Mouse (Mus musculus): Measurements from ENCODE around the gene Fam25c. TPM values are rescaled to one million over a fixed set of nuclear protein-coding genes. Genes with fewer than 3 reads are reported as not detected.
A peak's percentile ranks its signal among the peaks of the same experiment; 100 is the strongest.
"Not testable (repeated sequence)": the region's sequence is repeated elsewhere in the genome, so short reads cannot be mapped to it uniquely, and the experiment has no call there.

Fam25c gene
- polyA plus RNA-seq, 1 experiment from 2014 or later = not detected

- WGBS = 84% methylated on average over 1 of the region's 1 CpGs
- ATAC-seq (replicated peaks; ENCODE audit: low FRiP score, low TSS enrichment, low read depth) = no peak
Measured at GRCm38 (mm10) chr14:34327618-34328017, 27.6 kb downstream of the Fam25c start.

DNA sequence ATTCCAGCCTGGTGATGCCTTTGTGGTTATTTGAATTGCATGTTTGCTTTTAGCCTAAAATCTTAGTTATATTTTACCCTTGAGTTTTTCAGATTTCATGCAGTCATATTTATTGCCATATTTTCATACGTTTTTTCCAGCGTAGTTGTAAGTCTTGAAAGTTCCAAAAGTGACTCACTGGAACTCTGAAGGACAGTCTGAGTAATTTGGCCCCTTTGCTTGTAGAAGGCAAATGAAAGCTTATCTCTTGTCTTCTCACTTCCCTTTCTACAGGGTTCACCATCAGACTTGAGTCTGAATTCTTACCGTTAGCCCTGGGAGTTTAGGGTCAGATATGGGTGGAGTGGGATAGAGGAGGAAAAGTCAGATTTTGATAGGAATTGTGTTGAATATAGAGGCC is 28.6 kb downstream of the Fam25c start:
- Histone ChIP-seq H3K9ac (ENCODE audit: low read length) (no peak overlapping the region), H3K4me3 (ENCODE audit: low read depth, low read length) (no peak overlapping the region), H3K27me3 (replicated peaks; ENCODE audit: control insufficient read depth, insufficient read depth, low read length) (no peaks in the 10 kb centered on the region), H3K4me1 (replicated peaks; ENCODE audit: control insufficient read depth, insufficient read depth, low read length) (no peaks in the 10 kb centered on the region), H3K9me3 (ENCODE audit: control insufficient read depth, low read length) (no peaks in the 10 kb centered on the region), H3K36me3 (ENCODE audit: control insufficient read depth, insufficient read depth, low read length) (peaks cover 85% of the 10 kb centered on the region), H3K4me2 (ENCODE audit: low read length) (no peak overlapping the region), H3K27ac (ENCODE audit: low read depth) (no peak overlapping the region)
- no peak for ATAC-seq (replicated peaks; ENCODE audit: low FRiP score, low TSS enrichment, low read depth)
- WGBS = 91% methylated on average over 3 of the region's 3 CpGs
- DNase-seq (ENCODE audit: low spot score) = no peak

More at GRCm38 (mm10) chr14:34327618-34328017, 27.6 kb downstream of the Fam25c start:
- no peak overlapping the region for H3K27ac ChIP-seq (ENCODE audit: low read depth)
- peaks cover 93% of the 10 kb centered on the region for H3K36me3 ChIP-seq (ENCODE audit: control insufficient read depth, insufficient read depth, low read length)
- no peak for DNase-seq (ENCODE audit: low spot score)
- H3K9me3 ChIP-seq (ENCODE audit: control insufficient read depth, low read length) = no peaks in the 10 kb centered on the region
- H3K4me3 ChIP-seq (ENCODE audit: low read depth, low read length) = no peak overlapping the region
- no peak overlapping the region for H3K4me2 ChIP-seq (ENCODE audit: low read length)
- H3K27me3 ChIP-seq (replicated peaks; ENCODE audit: control insufficient read depth, insufficient read depth, low read length) = no peaks in the 10 kb centered on the region
- H3K4me1 ChIP-seq (replicated peaks; ENCODE audit: control insufficient read depth, insufficient read depth, low read length) = no peaks in the 10 kb centered on the region
- no peak overlapping the region for H3K9ac ChIP-seq (ENCODE audit: low read length)

- Histone ChIP-seq H3K4me1 (replicated peaks; ENCODE audit: control insufficient read depth, insufficient read depth, low read length) (no peaks in the 10 kb centered on the region), H3K9me3 (ENCODE audit: control insufficient read depth, low read length) (no peaks in the 10 kb centered on the region), H3K36me3 (ENCODE audit: control insufficient read depth, insufficient read depth, low read length) (peaks cover 82% of the 10 kb centered on the region), H3K27ac (ENCODE audit: low read depth) (no peak overlapping the region), H3K27me3 (replicated peaks; ENCODE audit: control insufficient read depth, insufficient read depth, low read length) (no peaks in the 10 kb centered on the region), H3K4me3 (ENCODE audit: low read depth, low read length) (no peak overlapping the region), H3K9ac (ENCODE audit: low read length) (no peak overlapping the region), H3K4me2 (ENCODE audit: low read length) (no peak overlapping the region)
- ATAC-seq (replicated peaks; ENCODE audit: low FRiP score, low TSS enrichment, low read depth) = no peak
- no peak for DNase-seq (ENCODE audit: low spot score)
- 90% methylated on average over 5 of the region's 5 CpGs for WGBS
Measured at GRCm38 (mm10) chr14:34323576-34324085, 31.6 kb downstream of the Fam25c start.

- Histone ChIP-seq H3K27me3 (replicated peaks; ENCODE audit: control insufficient read depth, insufficient read depth, low read length) (no peaks in the 10 kb centered on the region), H3K4me3 (ENCODE audit: low read depth, low read length) (no peak overlapping the region), H3K27ac (ENCODE audit: low read depth) (no peak overlapping the region), H3K9me3 (ENCODE audit: control insufficient read depth, low read length) (no peaks in the 10 kb centered on the region), H3K36me3 (ENCODE audit: control insufficient read depth, insufficient read depth, low read length) (peaks cover 37% of the 10 kb centered on the region), H3K9ac (ENCODE audit: low read length) (no peak overlapping the region), H3K4me1 (replicated peaks; ENCODE audit: control insufficient read depth, insufficient read depth, low read length) (peaks cover 10% of the 10 kb centered on the region; the same call in 1 of the 2 replicates), H3K4me2 (ENCODE audit: low read length) (no peak overlapping the region)
- no peak for ATAC-seq (replicated peaks; ENCODE audit: low FRiP score, low TSS enrichment, low read depth)
- no peak for DNase-seq (ENCODE audit: low spot score)
Measured at GRCm38 (mm10) chr14:34318113-34318512, 37.1 kb downstream of the Fam25c start.

DNA sequence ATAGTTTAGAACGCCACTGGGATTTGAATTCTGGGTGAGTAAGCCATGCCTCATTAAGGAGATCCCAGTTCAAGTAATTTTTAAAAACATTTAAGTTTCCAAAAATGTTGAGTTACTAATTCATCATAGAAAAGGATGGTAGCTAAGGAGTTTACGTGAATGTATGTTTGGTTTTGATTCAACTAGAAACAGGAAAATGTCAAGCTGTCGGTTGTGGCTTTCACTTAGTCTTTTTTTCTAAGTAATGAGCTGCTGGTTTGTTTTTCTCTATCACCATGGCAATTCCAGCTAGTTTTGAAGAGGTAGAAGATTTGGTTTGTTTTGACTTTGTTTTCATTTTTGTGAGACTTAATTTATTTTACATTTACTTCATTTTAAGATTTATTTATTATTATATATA is 37.8 kb downstream of the Fam25c start:
- WGBS = 77% methylated on average over 3 of the region's 3 CpGs
- Histone ChIP-seq H3K27me3 (replicated peaks; ENCODE audit: control insufficient read depth, insufficient read depth, low read length) (no peaks in the 10 kb centered on the region), H3K36me3 (ENCODE audit: control insufficient read depth, insufficient read depth, low read length) (peaks cover 32% of the 10 kb centered on the region), H3K4me1 (replicated peaks; ENCODE audit: control insufficient read depth, insufficient read depth, low read length) (peaks cover 15% of the 10 kb centered on the region; the same call in 1 of the 2 replicates), H3K27ac (ENCODE audit: low read depth) (no peak overlapping the region), H3K9ac (ENCODE audit: low read length) (no peak overlapping the region), H3K9me3 (ENCODE audit: control insufficient read depth, low read length) (no peaks in the 10 kb centered on the region), H3K4me2 (ENCODE audit: low read length) (no peak overlapping the region), H3K4me3 (ENCODE audit: low read depth, low read length) (no peak overlapping the region)
- no peak for DNase-seq (ENCODE audit: low spot score)
- no peak for ATAC-seq (replicated peaks; ENCODE audit: low FRiP score, low TSS enrichment, low read depth)

DNA sequence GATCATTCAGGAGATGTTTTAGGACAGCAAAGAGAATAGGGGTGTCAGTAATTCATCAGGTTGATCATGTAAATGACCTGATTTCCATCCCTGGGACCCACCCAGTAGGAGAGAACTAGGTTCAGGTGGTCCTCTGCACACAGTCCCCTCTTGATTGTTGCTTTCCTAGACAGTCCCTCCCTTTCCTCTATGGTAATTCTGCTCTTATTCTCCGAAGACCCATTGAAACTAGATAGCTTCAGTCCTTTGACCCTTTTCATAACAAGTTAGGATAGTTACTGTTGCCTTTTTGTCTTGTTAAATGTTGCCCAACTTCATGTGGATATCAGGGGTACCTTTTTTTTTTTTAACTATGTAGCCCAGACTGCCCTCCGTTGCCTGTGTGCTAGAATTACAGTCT is 38.9 kb downstream of the Fam25c start:
- H3K4me2 ChIP-seq (ENCODE audit: low read length) = no peak overlapping the region
- H3K36me3 ChIP-seq (ENCODE audit: control insufficient read depth, insufficient read depth, low read length) = peaks cover 27% of the 10 kb centered on the region; the same call in 1 of the 2 replicates
- DNase-seq (ENCODE audit: low spot score) (no peak), ATAC-seq (replicated peaks; ENCODE audit: low FRiP score, low TSS enrichment, low read depth) (no peak)
- no peaks in the 10 kb centered on the region for H3K27me3 ChIP-seq (replicated peaks; ENCODE audit: control insufficient read depth, insufficient read depth, low read length)
- H3K27ac ChIP-seq (ENCODE audit: low read depth) = no peak overlapping the region
- 94% methylated on average over 2 of the region's 2 CpGs for WGBS
- H3K9ac ChIP-seq (ENCODE audit: low read length) = no peak overlapping the region
- H3K4me1 ChIP-seq (replicated peaks; ENCODE audit: control insufficient read depth, insufficient read depth, low read length) = peaks cover 21% of the 10 kb centered on the region; the same call in 1 of the 2 replicates
- no peak overlapping the region for H3K4me3 ChIP-seq (ENCODE audit: low read depth, low read length)
- H3K9me3 ChIP-seq (ENCODE audit: control insufficient read depth, low read length) = no peaks in the 10 kb centered on the region

DNA sequence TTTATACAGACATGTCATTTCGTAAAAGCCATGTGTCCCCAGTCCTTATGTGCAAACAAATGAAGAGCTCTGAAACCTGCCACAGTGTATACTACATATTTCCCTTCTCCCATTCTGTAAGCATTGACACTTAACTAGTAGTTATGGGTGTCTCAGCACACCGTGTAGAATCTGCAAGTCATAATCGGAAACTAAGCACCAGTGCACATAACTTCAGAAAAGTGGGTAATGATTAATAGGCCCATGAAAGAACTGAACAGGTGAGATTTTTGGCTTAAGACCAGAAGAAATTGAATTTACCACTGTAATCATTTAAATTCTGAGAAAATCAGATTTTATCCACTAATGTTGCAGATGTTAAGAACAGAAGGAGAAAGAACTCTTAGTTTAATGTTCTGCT is 40.4 kb downstream of the Fam25c start:
- WGBS = 54% methylated on average over 3 of the region's 3 CpGs

DNA sequence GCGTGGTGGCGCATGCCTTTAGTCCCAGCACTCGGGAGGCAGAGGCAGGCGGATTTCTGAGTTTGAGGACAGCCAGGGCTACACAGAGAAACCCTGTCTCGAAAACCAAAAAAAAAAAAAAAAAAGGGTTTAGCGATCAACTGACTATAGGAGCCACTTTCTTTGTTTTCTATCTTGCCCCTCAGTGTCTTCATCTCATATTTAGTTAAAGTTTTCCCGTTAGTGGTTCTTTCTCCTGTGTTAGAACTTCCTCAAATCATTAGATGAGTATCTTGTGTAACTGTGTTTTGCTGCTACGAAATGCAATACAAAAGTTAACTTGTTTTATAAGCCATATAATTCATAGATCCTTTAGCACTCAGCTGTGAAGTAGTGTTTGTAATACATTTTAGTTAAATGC is 40.9 kb downstream of the Fam25c start:
- not testable (repeated sequence) for H3K9me3 ChIP-seq (ENCODE audit: control insufficient read depth, low read length); DNase-seq (ENCODE audit: low spot score); H3K27ac ChIP-seq (ENCODE audit: low read depth); H3K4me2 ChIP-seq (ENCODE audit: low read length); H3K9ac ChIP-seq (ENCODE audit: low read length); H3K27me3 ChIP-seq (replicated peaks; ENCODE audit: control insufficient read depth, insufficient read depth, low read length); ATAC-seq (replicated peaks; ENCODE audit: low FRiP score, low TSS enrichment, low read depth); H3K36me3 ChIP-seq (ENCODE audit: control insufficient read depth, insufficient read depth, low read length); H3K4me3 ChIP-seq (ENCODE audit: low read depth, low read length)
- 80% methylated on average over 8 of the region's 8 CpGs for WGBS
- H3K4me1 ChIP-seq (replicated peaks; ENCODE audit: control insufficient read depth, insufficient read depth, low read length) = peaks cover 21% of the 10 kb centered on the region; the same call in 1 of the 2 replicates

More for the DNA sequence above, 40.4 kb downstream of the Fam25c start:
- DNase-seq (ENCODE audit: low spot score) (no peak), ATAC-seq (replicated peaks; ENCODE audit: low FRiP score, low TSS enrichment, low read depth) (no peak)
- H3K27me3 ChIP-seq (replicated peaks; ENCODE audit: control insufficient read depth, insufficient read depth, low read length) = no peaks in the 10 kb centered on the region
- no peak overlapping the region for H3K4me3 ChIP-seq (ENCODE audit: low read depth, low read length)
- H3K36me3 ChIP-seq (ENCODE audit: control insufficient read depth, insufficient read depth, low read length) = peaks cover 13% of the 10 kb centered on the region; the same call in 1 of the 2 replicates
- no peak overlapping the region for H3K27ac ChIP-seq (ENCODE audit: low read depth)
- H3K9me3 ChIP-seq (ENCODE audit: control insufficient read depth, low read length) = no peaks in the 10 kb centered on the region
- no peak overlapping the region for H3K4me2 ChIP-seq (ENCODE audit: low read length)
- H3K9ac ChIP-seq (ENCODE audit: low read length) = no peak overlapping the region
- H3K4me1 ChIP-seq (replicated peaks; ENCODE audit: control insufficient read depth, insufficient read depth, low read length) = peaks cover 21% of the 10 kb centered on the region; the same call in 1 of the 2 replicates

- DNase-seq (ENCODE audit: low spot score) = no peak
- 59% methylated on average over 3 of the region's 3 CpGs for WGBS
Measured at GRCm38 (mm10) chr14:34313612-34314011, 41.6 kb downstream of the Fam25c start.

More at GRCm38 (mm10) chr14:34313612-34314011, 41.6 kb downstream of the Fam25c start:
- Histone ChIP-seq H3K4me1 (replicated peaks; ENCODE audit: control insufficient read depth, insufficient read depth, low read length) (peaks cover 21% of the 10 kb centered on the region; the same call in 1 of the 2 replicates), H3K36me3 (ENCODE audit: control insufficient read depth, insufficient read depth, low read length) (0 out of 2 replicates have a peak, but pooled peaks cover 5% of the 10 kb centered on the region), H3K9ac (ENCODE audit: low read length) (no peak overlapping the region), H3K27me3 (replicated peaks; ENCODE audit: control insufficient read depth, insufficient read depth, low read length) (no peaks in the 10 kb centered on the region), H3K27ac (ENCODE audit: low read depth) (no peak overlapping the region), H3K4me3 (ENCODE audit: low read depth, low read length) (no peak overlapping the region), H3K9me3 (ENCODE audit: control insufficient read depth, low read length) (no peaks in the 10 kb centered on the region), H3K4me2 (ENCODE audit: low read length) (peak overlapping the region; percentile 60)
- no peak for ATAC-seq (replicated peaks; ENCODE audit: low FRiP score, low TSS enrichment, low read depth)
